Mouse (Mus musculus): Measurements from ENCODE around the gene Slc44a4.
A peak's percentile ranks its signal among the peaks of the same experiment; 100 is the strongest.
"Not testable (repeated sequence)": the region's sequence is repeated elsewhere in the genome, so short reads cannot be mapped to it uniquely, and the experiment has no call there.

Gene Slc44a4

GRCm38 (mm10) chr17:34960702-34961493 lies 46.6 kb downstream of the Slc44a4 start:
- no peak for DNase-seq (ENCODE audit: low spot score)

GRCm38 (mm10) chr17:34962125-34962524 lies 47.9 kb downstream of the Slc44a4 start:
- no peak for DNase-seq (ENCODE audit: low spot score)

- no peak for DNase-seq (ENCODE audit: low spot score)
Observed at GRCm38 (mm10) chr17:34962841-34963240, 48.6 kb downstream of the Slc44a4 start.

GRCm38 (mm10) chr17:34964640-34965049 lies 50.4 kb downstream of the Slc44a4 start:
- no peak for DNase-seq (ENCODE audit: low spot score)

GRCm38 (mm10) chr17:34965627-34966026 lies 51.4 kb downstream of the Slc44a4 start:
- DNase-seq (ENCODE audit: low spot score), result no peak

- DNase-seq (ENCODE audit: low spot score), result not testable (repeated sequence)
Observed at GRCm38 (mm10) chr17:34969822-34970221, 55.6 kb downstream of the Slc44a4 start, which contains the start of gene Gm20481. TSS of gene Gm20481 (plus strand) at chr17:34969912.

GRCm38 (mm10) chr17:34970850-34971249 lies 56.6 kb downstream of the Slc44a4 start:
- not testable (repeated sequence) for DNase-seq (ENCODE audit: low spot score)

- not testable (repeated sequence) for DNase-seq (ENCODE audit: low spot score)
Observed at GRCm38 (mm10) chr17:34971694-34972068, 57.4 kb downstream of the Slc44a4 start.

- peak; percentile 75 for DNase-seq (ENCODE audit: low spot score)
Observed at GRCm38 (mm10) chr17:34972069-34972749, 57.9 kb downstream of the Slc44a4 start, which contains the start of the genes Hspa1a and Hspa1l. TSS of gene Hspa1a (minus strand) at chr17:34972156. TSS of gene Hspa1l (plus strand) at chr17:34972703.

GRCm38 (mm10) chr17:34975581-34976492 lies 61.6 kb downstream of the Slc44a4 start:
- DNase-seq (ENCODE audit: low spot score), result no peak

GRCm38 (mm10) chr17:34977000-34977399 lies 62.7 kb downstream of the Slc44a4 start:
- no peak for DNase-seq (ENCODE audit: low spot score)

- DNase-seq (ENCODE audit: low spot score), result no peak
Observed at GRCm38 (mm10) chr17:34978239-34978638, 64.0 kb downstream of the Slc44a4 start.

- DNase-seq (ENCODE audit: low spot score), result no peak
Observed at GRCm38 (mm10) chr17:34979631-34980030, 65.4 kb downstream of the Slc44a4 start.
